Mouse (Mus musculus): ENCODE results near the gene Kcnk18.

Kcnk18 gene
- long read RNA-seq, experiment 1: 0 reads
- long read RNA-seq, experiment 2: 0 reads

DNA sequence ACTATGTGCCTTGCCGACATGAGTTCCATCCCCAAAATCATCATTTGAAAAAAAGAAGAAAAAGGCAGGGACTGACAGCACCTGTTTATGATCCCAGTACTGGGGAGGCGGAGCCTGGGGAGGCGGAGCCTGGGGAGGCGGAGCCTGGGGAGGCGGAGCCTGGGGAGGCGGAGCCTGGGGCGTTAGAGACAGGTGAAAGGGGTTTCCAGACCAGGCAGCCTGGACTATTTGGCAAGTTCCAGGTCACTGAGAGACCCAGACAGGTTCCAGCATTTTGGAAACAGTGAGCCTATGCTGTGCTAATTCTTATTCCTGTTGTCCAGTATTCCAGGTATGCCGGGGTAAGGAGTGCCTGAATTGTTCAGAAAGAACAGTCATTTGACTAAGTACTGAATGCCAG lies at the start of gene Kcnk18:
Kcnk18 (plus strand) TSS at position 224 of the 400 bp plus-strand sequence.
- intact Hi-C loops (cut with DNase I): no loop called here

GRCm38 (mm10) chr19:59169936-59170765 lies 48.9 kb upstream of the Kcnk18 start, which contains the start of gene Vax1:
Vax1 (minus strand) TSS chr19:59170056.
- intact Hi-C loops (cut with DNase I): no loop called here

DNA sequence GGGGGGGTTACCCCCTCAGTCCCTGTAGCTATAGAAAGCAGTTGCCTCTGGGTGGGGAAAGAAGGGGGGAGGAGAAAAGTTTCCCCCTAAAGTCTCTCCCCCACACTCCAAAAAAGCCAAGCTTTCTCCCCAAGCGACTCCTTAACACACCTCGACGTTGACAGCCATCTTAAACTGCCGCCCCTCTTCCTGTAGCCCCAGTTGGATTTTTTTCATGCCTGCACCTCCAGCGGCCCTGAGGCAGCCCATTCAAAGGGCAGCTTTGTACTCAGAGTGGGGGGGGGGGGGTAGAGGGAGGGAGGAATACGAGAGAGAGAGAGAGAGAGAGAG lies 48.3 kb upstream of the Kcnk18 start:
- intact Hi-C loops (cut with DNase I): no loop called here

GRCm38 (mm10) chr19:59171151-59171870 lies 47.7 kb upstream of the Kcnk18 start:
- intact Hi-C loops (cut with DNase I): no loop called here

DNA sequence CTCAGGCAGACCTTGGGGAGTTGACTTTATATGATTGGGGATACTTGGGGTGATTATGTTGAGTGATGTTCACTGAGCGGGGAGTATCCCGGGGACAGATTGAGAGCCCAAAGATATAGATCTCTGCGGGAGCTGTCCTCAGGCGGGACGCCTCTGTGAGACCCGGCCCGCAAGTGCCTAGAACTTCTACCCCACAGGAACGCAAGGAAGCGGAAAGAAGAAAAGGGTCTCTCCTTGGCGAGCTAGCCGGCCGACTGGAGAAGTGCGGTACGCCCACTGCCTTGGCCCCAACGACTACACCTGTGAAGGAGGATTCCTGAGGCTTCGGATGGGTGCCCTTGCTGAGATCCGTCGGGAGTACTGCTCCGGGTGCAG lies 47.2 kb upstream of the Kcnk18 start:
- intact Hi-C loops (cut with DNase I): no loop called here

GRCm38 (mm10) chr19:59172781-59173180 lies 46.2 kb upstream of the Kcnk18 start:
- intact Hi-C loops (cut with DNase I): no loop called here

GRCm38 (mm10) chr19:59173341-59174015 lies 45.5 kb upstream of the Kcnk18 start:
- intact Hi-C loops (cut with DNase I): no loop called here

- intact Hi-C loops (cut with DNase I): no loop called here
These were observed 35.0 kb upstream of the Kcnk18 start for GRCm38 (mm10) chr19:59184000-59184399.

- intact Hi-C loops (cut with DNase I): no loop called here
These were observed 30.0 kb upstream of the Kcnk18 start for GRCm38 (mm10) chr19:59188981-59189380.

- intact Hi-C loops (cut with DNase I): loop anchor here (10.0 kb wide), 1 partner anchor 386 kb away; no protein-coding TSS in a partner anchor
These were observed 28.4 kb upstream of the Kcnk18 start for GRCm38 (mm10) chr19:59190431-59191122.

DNA sequence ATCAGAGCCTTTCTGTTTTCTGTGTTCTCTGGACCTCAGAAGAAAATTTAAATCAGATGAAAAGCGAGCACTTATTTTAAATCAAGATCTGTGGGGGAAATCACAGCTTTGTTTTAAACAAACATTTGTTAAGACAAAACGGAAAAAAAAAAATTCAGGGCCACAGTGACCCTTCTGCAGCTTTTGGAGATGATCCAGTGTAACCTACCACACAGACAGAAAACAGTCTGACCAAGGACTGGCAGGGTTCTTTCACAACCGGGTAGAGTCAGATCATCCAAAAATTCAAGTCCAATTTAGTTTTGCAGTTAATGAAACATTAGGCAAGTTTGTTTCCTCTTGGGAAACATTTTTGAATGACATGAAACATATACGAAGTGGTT lies 27.9 kb upstream of the Kcnk18 start:
- intact Hi-C loops (cut with DNase I): loop anchor here (10.0 kb wide), 1 partner anchor 386 kb away; no protein-coding TSS in a partner anchor

GRCm38 (mm10) chr19:59192491-59192890 lies 26.5 kb upstream of the Kcnk18 start:
- intact Hi-C loops (cut with DNase I): loop anchor here (10.0 kb wide), 1 partner anchor 388 kb away; no protein-coding TSS in a partner anchor

- intact Hi-C loops (cut with DNase I): loop anchor here (10.0 kb wide), 1 partner anchor 389 kb away; no protein-coding TSS in a partner anchor
These were observed 25.6 kb upstream of the Kcnk18 start for GRCm38 (mm10) chr19:59193456-59193855.

DNA sequence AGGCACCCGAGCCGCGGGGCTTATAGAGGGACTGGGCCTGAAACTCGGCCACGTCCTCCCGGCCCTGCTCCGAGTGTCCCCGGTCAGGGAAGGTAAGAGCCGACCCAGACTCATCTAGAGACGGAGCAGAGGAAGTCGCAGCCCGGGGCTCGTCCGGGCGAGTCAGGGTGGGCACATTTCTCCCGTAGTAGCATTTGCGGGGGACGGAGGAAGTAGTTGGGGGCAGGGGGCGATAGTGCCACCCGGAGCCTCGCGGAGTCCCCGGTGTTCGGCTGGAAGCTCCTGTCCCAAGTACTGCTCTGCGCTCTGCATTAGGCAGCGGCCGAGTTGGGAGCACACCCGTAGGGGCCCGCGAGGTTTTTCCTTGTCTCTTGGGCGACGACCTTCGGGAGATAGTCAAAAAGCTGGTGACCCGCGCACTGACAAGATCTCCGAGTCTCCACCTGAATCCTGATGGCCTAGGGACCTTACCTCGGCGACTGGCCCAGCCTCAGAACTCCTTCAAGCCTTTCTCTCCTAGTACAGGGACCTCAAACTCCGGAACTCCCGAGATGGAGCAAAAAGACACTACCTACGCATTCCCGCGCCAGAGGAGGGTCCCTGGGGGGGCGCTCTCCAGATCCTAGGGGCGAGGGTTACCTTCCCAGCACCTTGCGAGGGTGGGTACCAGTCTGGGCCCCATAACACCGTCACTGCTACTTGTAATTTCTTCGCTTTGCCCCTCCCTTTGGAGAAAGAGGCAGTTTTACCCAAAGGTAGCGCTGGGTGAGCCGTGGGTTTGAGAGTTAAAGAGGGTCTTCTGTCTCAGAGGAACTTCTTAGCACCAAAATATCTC lies 24.8 kb upstream of the Kcnk18 start:
- intact Hi-C loops (cut with DNase I): loop anchor here (10.0 kb wide), 1 partner anchor 389 kb away; no protein-coding TSS in a partner anchor

GRCm38 (mm10) chr19:59195181-59195770 lies 23.7 kb upstream of the Kcnk18 start:
- intact Hi-C loops (cut with DNase I): loop anchor here (5.0 to 10.0 kb wide), 2 partner anchors 390 to 433 kb away; no protein-coding TSS in a partner anchor

GRCm38 (mm10) chr19:59196111-59196666 lies 22.8 kb upstream of the Kcnk18 start:
- intact Hi-C loops (cut with DNase I): loop anchor here (5.0 to 10.0 kb wide), 2 partner anchors 391 to 434 kb away; no protein-coding TSS in a partner anchor

GRCm38 (mm10) chr19:59198161-59198560 lies 20.9 kb upstream of the Kcnk18 start:
- intact Hi-C loops (cut with DNase I): loop anchor here (1.0 to 10.0 kb wide), 3 partner anchors 287 to 436 kb away; no protein-coding TSS in a partner anchor

GRCm38 (mm10) chr19:59208475-59208874 lies 10.5 kb upstream of the Kcnk18 start:
- intact Hi-C loops (cut with DNase I): no loop called here

- intact Hi-C loops (cut with DNase I): no loop called here
These were observed 10.0 kb upstream of the Kcnk18 start for GRCm38 (mm10) chr19:59208986-59209385.

Data from adrenal gland (tissue).